In genomic region chr7:12421741-12422140, GRCm38 (mm10) we compare ENCODE assay signal across 8 mouse cellular contexts. TPM values are rescaled to one million over a fixed set of nuclear protein-coding genes. Genes with fewer than 3 reads are reported as not detected.
DNase-seq lines count a peak whose midpoint lies in the region; ATAC-seq lines count a peak whose summit lies in the region.

No protein-coding gene starts in this region.

- H3K36me3 ChIP-seq in neural tube, embryonic 15.5 days: peaks cover 36% of the 10 kb centered on the region

- H3K27ac ChIP-seq in neural tube, embryonic 15.5 days (replicated peaks): peak overlapping the region; percentile 63; the same call in 1 of the 2 replicates

- H3K9ac ChIP-seq in neural tube, embryonic 15.5 days (replicated peaks): peak overlapping the region; percentile 66

- H3K9me3 ChIP-seq in neural tube, embryonic 15.5 days (replicated peaks): peaks cover 4% of the 10 kb centered on the region; the same call in 1 of the 2 replicates

- H3K4me2 ChIP-seq in neural tube, embryonic 15.5 days: peak overlapping the region; percentile 69

- WGBS in neural tube, embryonic 15.5 days: 61% methylated on average over 5 of the region's 5 CpGs

- no peak for ATAC-seq in cerebellum, adult (ENCODE audit: insufficient number of reproducible peaks, low FRiP score, low TSS enrichment)
- ATAC-seq in neural tube, embryonic 15.5 days (ENCODE audit: low FRiP score): 0 out of 2 replicates have a peak, but pooled peaks have one; percentile 38

- peaks cover 21% of the 10 kb centered on the region for H3K4me1 ChIP-seq in neural tube, embryonic 15.5 days

- H3K4me3 ChIP-seq in neural tube, embryonic 15.5 days (replicated peaks): peak overlapping the region; percentile 64

- no peaks in the 10 kb centered on the region for H3K27me3 ChIP-seq in neural tube, embryonic 15.5 days (replicated peaks)

- peak; percentile 5 to 20 for DNase-seq in cerebellum, postnatal 10 days
- peak; percentile 22 for DNase-seq in retina, embryonic 14.5 days (ENCODE audit: low spot score)
- DNase-seq in retina, postnatal 1 day: no peak
- peak; percentile 3 to 12 for DNase-seq in kidney, postnatal 4 days
- no peak for DNase-seq in testis, postnatal 14 days (ENCODE audit: low spot score)
- DNase-seq in right cerebral cortex, postnatal 14 days: no peak

RNA-seq across cellular contexts. Expression of gene Zfp551, which starts 0.8 kb away (rescaled TPM):
- 8.2 and 11.1 TPM in 2 replicates for polyA plus RNA-seq in neural tube, embryonic 15.5 days (2015; fragmentation: Nextera tagmentation; extraction: Ambion mirVana)

RNA-seq across cellular contexts. Expression of gene Vmn1r84, which starts 52.7 kb away (rescaled TPM):
- not detected in 2 replicates for polyA plus RNA-seq in neural tube, embryonic 15.5 days (2015; fragmentation: Nextera tagmentation; extraction: Ambion mirVana)

RNA-seq across cellular contexts. Expression of gene Zfp606, which starts 56.4 kb away (rescaled TPM):
- 27.7 and 29.5 TPM in 2 replicates for polyA plus RNA-seq in neural tube, embryonic 15.5 days (2015; fragmentation: Nextera tagmentation; extraction: Ambion mirVana)

Comparison
In these comparisons a context has a peak if more than half of its experiments do, and no peak if none do; other contexts are left out.
1. DNase-seq: peak in cerebellum, postnatal 10 days (2 of 2), retina, embryonic 14.5 days (single experiment) and kidney, postnatal 4 days (2 of 2); none in retina, postnatal 1 day (single experiment), testis, postnatal 14 days (single experiment) and right cerebral cortex, postnatal 14 days (single experiment).